Mouse (Mus musculus) Patski (cell line): ENCODE data around the gene Prdm12. TPM values are rescaled to one million over a fixed set of nuclear protein-coding genes. Genes with fewer than 3 reads are reported as not detected.
A peak's percentile ranks its signal among the peaks of the same experiment; 100 is the strongest.
"Not testable (repeated sequence)": the region's sequence is repeated elsewhere in the genome, so short reads cannot be mapped to it uniquely, and the experiment has no call there.

Experiments used
- ATAC-seq: fragments of 100-300 bp; one replicate; pipeline ENCODE4 v1.8.0; 2021
- CTCF ChIA-PET: fragments of 350-600 bp; sonication (Branson Sonifier 250); formaldehyde crosslinking; loops from one replicate; lab custom pipeline; 2022; ENCODE audit warnings: inconsistent platforms; lab: Charles Lee
- POLR2A ChIA-PET: fragments of 350-600 bp; sonication (Branson Sonifier 250); formaldehyde crosslinking; loops from one replicate; lab custom pipeline; 2022; ENCODE audit warnings: antibody characterized with exemption, inconsistent platforms; lab: Charles Lee
- DNase-seq: peaks from one replicate; pipeline ENCODE4 v3.0.0-alpha.2; 2011; ENCODE audit warnings: low read depth, low spot score
- H3K27me3 ChIP-seq: fragments of 371-371 bp; one replicate; pipeline ENCODE4 v1.5.1; 2021
- CTCF ChIP-seq: fragments of 100-300 bp; IDR thresholded peaks from one replicate; pipeline ENCODE4 v1.5.1; 2021
- in situ Hi-C: fragments of 300-500 bp; cut with MboI; formaldehyde crosslinking; loops from 3 replicates; pipeline ENCODE4 v1.11.1; 2018; ENCODE audit warnings: low pct_unique_long_range_greater_than_20kb, mixed read lengths
- polyA plus RNA-seq: library from polyadenylated mRNA; unstranded; gene quantifications from one replicate; pipeline ENCODE4 v1.2.3, GENCODE M21; 2021

Gene Prdm12
- polyA plus RNA-seq, 1 experiment from 2014 or later = not detected

GRCm38 (mm10) chr2:31653971-31654853 lies 14.4 kb downstream of the Prdm12 start:
- POLR2A ChIA-PET = no interaction called here
- ATAC-seq (no peak), DNase-seq (no peak)
- H3K27me3 ChIP-seq = peaks cover 72% of the 10 kb centered on the region
- CTCF ChIA-PET = no interaction called here
- in situ Hi-C loops = no loop called here
- no peak for TF ChIP-seq CTCF

GRCm38 (mm10) chr2:31654854-31655559 lies 15.2 kb downstream of the Prdm12 start:
- peak; percentile 62 for TF ChIP-seq CTCF
- ChIA-PET POLR2A (no interaction called here), CTCF (no interaction called here)
- peaks cover 68% of the 10 kb centered on the region for H3K27me3 ChIP-seq
- no peak for ATAC-seq
- in situ Hi-C loops = loop anchor here (5.0 kb wide), 1 partner anchor 173 kb away; no protein-coding TSS in a partner anchor
- no peak for DNase-seq

- in situ Hi-C loops = loop anchor here (5.0 kb wide), 1 partner anchor 174 kb away; no protein-coding TSS in a partner anchor
- POLR2A ChIA-PET = no interaction called here
- DNase-seq (no peak), ATAC-seq (no peak)
- peaks cover 68% of the 10 kb centered on the region for H3K27me3 ChIP-seq
- CTCF ChIA-PET = no interaction called here
- no peak for TF ChIP-seq CTCF
Measured at GRCm38 (mm10) chr2:31656374-31656773, 16.5 kb downstream of the Prdm12 start.

GRCm38 (mm10) chr2:31662939-31663803 lies 23.3 kb downstream of the Prdm12 start:
- no peak for DNase-seq
- ChIA-PET POLR2A (no interaction called here), CTCF (no interaction called here)
- in situ Hi-C loops = no loop called here
- TF ChIP-seq CTCF = no peak
- ATAC-seq = no peak
- H3K27me3 ChIP-seq = peaks cover 32% of the 10 kb centered on the region

GRCm38 (mm10) chr2:31663804-31664180 lies 24.0 kb downstream of the Prdm12 start:
- POLR2A ChIA-PET = interaction anchor here (0.7 kb wide), 1 partner anchor 706 kb away, joined by 5 read pairs; no protein-coding TSS in a partner anchor
- no peak for DNase-seq

GRCm38 (mm10) chr2:31667332-31667731 lies 27.5 kb downstream of the Prdm12 start:
- DNase-seq (no peak), ATAC-seq (no peak)

More at GRCm38 (mm10) chr2:31663804-31664180, 24.0 kb downstream of the Prdm12 start:
- ATAC-seq = no peak
- CTCF ChIA-PET = no interaction called here
- in situ Hi-C loops = no loop called here
- TF ChIP-seq CTCF = no peak
- peaks cover 26% of the 10 kb centered on the region for H3K27me3 ChIP-seq

GRCm38 (mm10) chr2:31670551-31671035 lies 30.8 kb downstream of the Prdm12 start, which contains the start of gene Exosc2:
Gene Exosc2 (plus strand): TSS chr2:31670715.
- ATAC-seq (peak; percentile 70), DNase-seq (peak; percentile 87)
- in situ Hi-C loops = no loop called here
- ChIA-PET CTCF (no interaction called here), POLR2A (interaction anchor here (0.6 kb wide), 1 partner anchor 10 kb away, joined by 3 read pairs; no protein-coding TSS in a partner anchor)
- no peak for TF ChIP-seq CTCF
- no peaks in the 10 kb centered on the region for H3K27me3 ChIP-seq

More at GRCm38 (mm10) chr2:31667332-31667731, 27.5 kb downstream of the Prdm12 start:
- POLR2A ChIA-PET = no interaction called here
- in situ Hi-C loops = no loop called here
- peak; percentile 70 for TF ChIP-seq CTCF
- peaks cover 4% of the 10 kb centered on the region for H3K27me3 ChIP-seq
- CTCF ChIA-PET = no interaction called here

GRCm38 (mm10) chr2:31678641-31679040 lies 38.8 kb downstream of the Prdm12 start:
- in situ Hi-C loops = no loop called here
- CTCF ChIA-PET = no interaction called here
- TF ChIP-seq CTCF = no peak
- POLR2A ChIA-PET = no interaction called here
- ATAC-seq (no peak), DNase-seq (no peak)
- no peaks in the 10 kb centered on the region for H3K27me3 ChIP-seq

- POLR2A ChIA-PET = interaction anchor here (0.6 to 0.7 kb wide), 2 partner anchors 10 to 185 kb away, joined by 3 read pairs; partner anchors contain the start of gene Exosc2
- peak; percentile 43 for TF ChIP-seq CTCF
- DNase-seq, ATAC-seq, CTCF ChIA-PET, in situ Hi-C loops, H3K27me3 ChIP-seq: not testable (repeated sequence)
Measured at GRCm38 (mm10) chr2:31681051-31681707, 41.3 kb downstream of the Prdm12 start.
